ENCODE assay signal across 20 mouse cellular contexts in genomic region chr2:14388162-14388561, GRCm38 (mm10). TPM values are rescaled to one million over a fixed set of nuclear protein-coding genes. Genes with fewer than 3 reads are reported as not detected.
DNase-seq lines count a peak whose midpoint lies in the region; ATAC-seq and TF ChIP-seq lines count a peak whose summit lies in the region.
"Had no signal": no experiment of that assay in that cellular context is flagged by ENCODE, and none has a peak within 500 bp of the region (broad histone marks: within the 10 kb centered on the region; RNA-seq: fewer than 3 reads in every experiment).

Slc39a12 (plus strand) TSS chr2:14388316.

- peak within 1 kb of the TSS; percentile 44; the same call in 1 of the 2 replicates for H3K27ac ChIP-seq in forebrain, embryonic 10.5 days
- H3K27ac ChIP-seq in forebrain, embryonic 14.5 days (ENCODE audit: low read depth, low read length), result no peak within 1 kb of the TSS
- H3K27ac ChIP-seq in midbrain, postnatal 0 days (ENCODE audit: low read depth, low read length), result peak within 1 kb of the TSS; percentile 27; the same call in 1 of the 2 replicates
- H3K27ac ChIP-seq: embryonic facial prominence, embryonic 13.5 days; forebrain, embryonic 12.5 days; limb, embryonic 15.5 days had no signal

- no peak for TF ChIP-seq CTCF in midbrain, postnatal 0 days (IDR thresholded peaks at IDR 0.05)

- no peaks in the 10 kb centered on the region for H3K9me3 ChIP-seq in forebrain, embryonic 10.5 days
- no peaks in the 10 kb centered on the region for H3K9me3 ChIP-seq in forebrain, embryonic 14.5 days (replicated peaks; ENCODE audit: control insufficient read depth, low read length)
- no peaks in the 10 kb centered on the region for H3K9me3 ChIP-seq in midbrain, postnatal 0 days (ENCODE audit: low read length)
- H3K9me3 ChIP-seq: embryonic facial prominence, embryonic 13.5 days; forebrain, embryonic 12.5 days; limb, embryonic 15.5 days had no signal

- no peak for DNase-seq in forebrain, embryonic 10.5 days (ENCODE audit: extremely low spot score, low spot score)
- DNase-seq in forebrain, embryonic 14.5 days (ENCODE audit: low spot score), result no peak
- no peak for DNase-seq in left cerebral cortex, adult 18-20 months (ENCODE audit: low spot score in 2 of 2)
- no peak for DNase-seq in left cerebral cortex, adult 11 months (ENCODE audit: low spot score)
- DNase-seq in layer of hippocampus, postnatal 36 days, result no peak
- peak; percentile 32 for DNase-seq in midbrain, postnatal 0 days (ENCODE audit: low spot score)
- DNase-seq in heart, adult 18-20 months, result no peak
- no peak for DNase-seq in lung, postnatal 4 days
- DNase-seq: adrenal gland, adult 8-10 months; cerebellum, postnatal 36 days; heart, postnatal 14 days; kidney, postnatal 10 days; lung, adult 18-20 months; thymus, postnatal 14 days had no signal

- H3K4me1 ChIP-seq in forebrain, embryonic 10.5 days, result 0 out of 2 replicates have a peak, but pooled peaks cover 4% of the 10 kb centered on the region
- no peaks in the 10 kb centered on the region for H3K4me1 ChIP-seq in forebrain, embryonic 14.5 days (ENCODE audit: control insufficient read depth, insufficient read depth, low read length)
- H3K4me1 ChIP-seq in midbrain, postnatal 0 days (ENCODE audit: insufficient read depth, low read length), result no peaks in the 10 kb centered on the region
- H3K4me1 ChIP-seq: embryonic facial prominence, embryonic 13.5 days; forebrain, embryonic 12.5 days; limb, embryonic 15.5 days had no signal

- 66% methylated on average over 5 of the region's 5 CpGs for WGBS in forebrain, embryonic 10.5 days
- WGBS in forebrain, embryonic 14.5 days, result 54% methylated on average over 5 of the region's 5 CpGs
- 6% methylated on average over 5 of the region's 5 CpGs for WGBS in midbrain, postnatal 0 days

- ATAC-seq in forebrain, embryonic 14.5 days, result no peak
- peak; percentile 49; the same call in 1 of the 2 replicates for ATAC-seq in midbrain, postnatal 0 days (ENCODE audit: low FRiP score)
- ATAC-seq: intestine, postnatal 0 days had no signal

- H3K27me3 ChIP-seq in forebrain, embryonic 10.5 days (ENCODE audit: poor library complexity, severe bottlenecking), result no peaks in the 10 kb centered on the region
- H3K27me3 ChIP-seq in forebrain, embryonic 14.5 days (replicated peaks; ENCODE audit: control insufficient read depth, insufficient read depth, low read length), result no peaks in the 10 kb centered on the region
- no peaks in the 10 kb centered on the region for H3K27me3 ChIP-seq in midbrain, postnatal 0 days (ENCODE audit: insufficient read depth, low read length)
- H3K27me3 ChIP-seq: embryonic facial prominence, embryonic 13.5 days; forebrain, embryonic 12.5 days; limb, embryonic 15.5 days had no signal

- no peak within 1 kb of the TSS for H3K9ac ChIP-seq in forebrain, embryonic 14.5 days (ENCODE audit: low read length)
- H3K9ac ChIP-seq in midbrain, postnatal 0 days (replicated peaks; ENCODE audit: low read length, poor library complexity, severe bottlenecking), result no peak within 1 kb of the TSS
- H3K9ac ChIP-seq: embryonic facial prominence, embryonic 13.5 days; forebrain, embryonic 12.5 days; limb, embryonic 15.5 days had no signal

- H3K4me3 ChIP-seq in forebrain, embryonic 10.5 days, result no peak within 1 kb of the TSS
- no peak within 1 kb of the TSS for H3K4me3 ChIP-seq in forebrain, embryonic 14.5 days (ENCODE audit: low read depth, low read length)
- no peak within 1 kb of the TSS for H3K4me3 ChIP-seq in midbrain, postnatal 0 days (ENCODE audit: low read depth, low read length)
- H3K4me3 ChIP-seq: embryonic facial prominence, embryonic 13.5 days; forebrain, embryonic 12.5 days; limb, embryonic 15.5 days had no signal

- H3K4me2 ChIP-seq in forebrain, embryonic 14.5 days (ENCODE audit: low read length), result no peak within 1 kb of the TSS
- 0 out of 2 replicates have a peak within 1 kb of the TSS, but pooled peaks have one; percentile 15 for H3K4me2 ChIP-seq in midbrain, postnatal 0 days (ENCODE audit: low read depth, low read length, poor library complexity, severe bottlenecking)
- H3K4me2 ChIP-seq: embryonic facial prominence, embryonic 13.5 days; forebrain, embryonic 12.5 days; limb, embryonic 15.5 days had no signal

- H3K36me3 ChIP-seq in forebrain, embryonic 10.5 days (replicated peaks), result no peaks in the 10 kb centered on the region
- no peaks in the 10 kb centered on the region for H3K36me3 ChIP-seq in forebrain, embryonic 14.5 days (ENCODE audit: control insufficient read depth, insufficient read depth, low read length)
- no peaks in the 10 kb centered on the region for H3K36me3 ChIP-seq in midbrain, postnatal 0 days (ENCODE audit: insufficient read depth, low read length)
- H3K36me3 ChIP-seq: embryonic facial prominence, embryonic 13.5 days; forebrain, embryonic 12.5 days; limb, embryonic 15.5 days had no signal

RNA-seq across cellular contexts. Expression of gene Slc39a12, which starts in this region (rescaled TPM):
- polyA plus RNA-seq in forebrain, embryonic 10.5 days (2016; fragmentation: Nextera tagmentation; extraction: Ambion mirVana), result 0.22 and 0.41 TPM in 2 replicates
- polyA plus RNA-seq in forebrain, embryonic 14.5 days (2014; fragmentation: Nextera tagmentation; extraction: Ambion mirVana), result 1.2 and 2.0 TPM in 2 replicates
- total RNA-seq in left cerebral cortex, adult 18-20 months (2021), result 10 to 100 TPM; 26.8 to 34.5 TPM
- 10 to 100 TPM; 40.4 to 41.6 TPM for total RNA-seq in layer of hippocampus, postnatal 36 days (2021)
- total RNA-seq in midbrain, postnatal 0 days (2014; rRNA removed), result 14.3 and 20.8 TPM in 2 replicates
- polyA plus RNA-seq in midbrain, postnatal 0 days (2015; fragmentation: Nextera tagmentation; extraction: Ambion mirVana), result 6.3 and 6.9 TPM in 2 replicates
- not detected for total RNA-seq in heart, adult 18-20 months (2021)
- total RNA-seq: heart, adult 8-10 months; megakaryocyte progenitor cell, adult 5-6 weeks had no signal
- polyA plus RNA-seq: intestine, postnatal 0 days had no signal

Comparison
In these comparisons a context has a peak if more than half of its experiments do, and no peak if none do; other contexts are left out.
1. RNA of gene Slc39a12 (total RNA-seq): 40.4 to 41.6 TPM in layer of hippocampus, postnatal 36 days, 26.8 to 34.5 TPM in left cerebral cortex, adult 18-20 months and 14.3 to 20.8 TPM in midbrain, postnatal 0 days; not detected in heart, adult 18-20 months; every median in the first group is over 10 times any median in the second.